Mouse (Mus musculus) liver, embryonic 15.5 days (tissue): ENCODE data around the gene Tbc1d30. TPM values are rescaled to one million over a fixed set of nuclear protein-coding genes. Genes with fewer than 3 reads are reported as not detected.
"Not testable (repeated sequence)": the region's sequence is repeated elsewhere in the genome, so short reads cannot be mapped to it uniquely, and the experiment has no call there.

Experiments
- ATAC-seq: fragments of 200-750 bp; cut with Nextera tagmentation; 2 replicates; pipeline ENCODE4 v1.8.0; 2017; ENCODE audit warnings: moderate number of reproducible peaks, mild to moderate bottlenecking, moderate library complexity; ENCODE audit not compliant: insufficient read depth
- H3K27ac ChIP-seq: fragments of 300-500 bp; sonication (generic); replicated peaks from 2 replicates; pipeline ENCODE4 v1.5.1; 2015; ENCODE audit warnings: mild to moderate bottlenecking, inconsistent platforms
- H3K27me3 ChIP-seq: fragments of 300-500 bp; sonication (generic); 2 replicates; pipeline ENCODE4 v1.6.1; 2015; ENCODE audit warnings: mild to moderate bottlenecking, inconsistent platforms
- H3K36me3 ChIP-seq: fragments of 300-500 bp; sonication (generic); replicated peaks from 2 replicates; pipeline ENCODE4 v1.6.1; 2015; ENCODE audit warnings: moderate library complexity, mild to moderate bottlenecking, inconsistent platforms
- H3K4me1 ChIP-seq: fragments of 300-500 bp; sonication (generic); replicated peaks from 2 replicates; pipeline ENCODE4 v1.6.1; 2015; ENCODE audit warnings: inconsistent platforms
- H3K4me2 ChIP-seq: fragments of 300-500 bp; sonication (generic); 2 replicates; pipeline ENCODE4 v1.6.1; 2015; ENCODE audit warnings: moderate library complexity, mild to moderate bottlenecking, inconsistent platforms
- H3K4me3 ChIP-seq: fragments of 300-500 bp; sonication (generic); replicated peaks from 2 replicates; pipeline ENCODE4 v1.5.1; 2015; ENCODE audit warnings: mild to moderate bottlenecking, inconsistent platforms
- H3K9ac ChIP-seq: fragments of 300-500 bp; sonication (generic); 2 replicates; pipeline ENCODE4 v1.6.1; 2015; ENCODE audit warnings: moderate library complexity, mild to moderate bottlenecking, inconsistent platforms
- H3K9me3 ChIP-seq: fragments of 300-500 bp; sonication (generic); replicated peaks from 2 replicates; pipeline ENCODE4 v1.6.1; 2016; ENCODE audit warnings: inconsistent platforms
- WGBS: fragments of 180-500 bp; shearing (Covaris S2); methylation state at CpG from one replicate; pipeline ENCODE4 v1.1.7; 2015; ENCODE audit warnings: mixed read lengths; ENCODE audit not compliant: insufficient replicate concordance; 5-methylcytosine and 5-hydroxymethylcytosine counted together
- polyA plus RNA-seq: library from polyadenylated mRNA; unstranded; fragments of >200 nt; fragmentation: Nextera tagmentation; extraction: Ambion mirVana; gene quantifications from 2 replicates; pipeline ENCODE4 v1.2.1, GENCODE M21; 2015

Tbc1d30 gene
- polyA plus RNA-seq, 1 experiment from 2014 or later = 0.31 TPM

DNA sequence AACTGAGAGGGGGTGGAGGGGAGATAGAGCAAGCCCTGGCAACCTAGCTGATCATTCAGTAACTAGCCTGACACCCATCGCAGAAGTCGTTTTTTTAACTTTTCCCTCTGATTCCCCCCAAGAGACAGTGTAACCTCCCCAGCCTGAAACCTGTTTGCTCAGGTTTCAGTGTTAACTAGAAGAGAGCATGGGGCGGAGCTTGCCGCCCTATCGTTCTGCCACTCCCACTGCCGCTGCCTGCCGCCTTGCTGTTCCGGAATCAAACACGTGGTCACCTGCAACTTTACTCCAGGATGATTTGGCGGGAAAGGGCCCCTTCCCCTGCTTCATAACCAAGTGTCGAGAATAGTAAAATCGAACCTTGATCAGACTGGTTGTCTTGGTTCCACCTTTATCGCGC, 14.5 kb downstream of the Tbc1d30 start:
- not testable (repeated sequence) for H3K27me3 ChIP-seq, H3K36me3 ChIP-seq, H3K4me2 ChIP-seq, ATAC-seq, H3K4me3 ChIP-seq, H3K4me1 ChIP-seq, H3K27ac ChIP-seq, H3K9ac ChIP-seq, H3K9me3 ChIP-seq
- 66% methylated on average over 14 of the region's 14 CpGs for WGBS

DNA sequence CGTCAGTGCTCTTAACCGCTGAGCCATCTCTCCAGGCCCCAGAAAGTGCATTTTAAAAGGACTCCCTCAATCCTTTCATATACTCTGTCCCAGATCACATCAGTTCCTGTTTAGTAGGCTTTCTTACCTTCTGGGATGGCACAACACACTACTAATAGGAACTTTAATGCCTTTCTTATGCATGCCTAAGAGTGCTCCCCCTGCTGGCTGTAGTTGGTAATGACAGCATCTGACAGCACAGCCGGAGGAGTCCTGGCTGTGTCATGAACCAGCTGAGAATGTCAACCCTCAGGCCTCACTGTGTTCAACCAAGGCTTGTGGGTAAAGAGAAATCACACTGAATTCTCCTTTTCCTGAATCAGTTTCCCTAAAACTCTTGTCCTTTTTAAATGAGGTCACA, 16.5 kb downstream of the Tbc1d30 start:
- H3K27ac ChIP-seq = no peak overlapping the region
- no peaks in the 10 kb centered on the region for H3K27me3 ChIP-seq
- WGBS = 70% methylated on average over 3 of the region's 3 CpGs
- H3K9me3 ChIP-seq = no peaks in the 10 kb centered on the region
- H3K36me3 ChIP-seq = no peaks in the 10 kb centered on the region
- H3K4me3 ChIP-seq = no peak overlapping the region
- no peak for ATAC-seq
- no peaks in the 10 kb centered on the region for H3K4me1 ChIP-seq
- no peak overlapping the region for H3K9ac ChIP-seq
- no peak overlapping the region for H3K4me2 ChIP-seq

DNA sequence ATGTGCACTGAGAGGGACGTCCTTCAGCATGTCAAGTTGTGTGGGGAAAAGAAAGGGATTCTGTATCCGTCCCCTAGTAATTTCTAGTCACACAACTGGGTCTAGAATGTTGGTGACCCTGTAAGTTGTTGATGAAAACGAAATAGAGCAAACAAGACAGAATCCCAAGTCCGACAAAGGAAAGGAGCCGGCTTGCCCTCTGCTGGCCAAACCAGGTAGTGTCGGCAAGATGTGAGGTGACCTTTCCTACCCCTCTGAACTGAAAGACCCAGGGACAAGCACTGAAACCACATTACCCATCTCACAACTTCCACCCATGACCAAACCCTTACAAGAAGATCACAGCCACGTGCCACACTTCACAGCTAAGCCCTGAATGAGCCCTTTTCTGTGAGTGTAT, 20.1 kb downstream of the Tbc1d30 start:
- Histone ChIP-seq H3K36me3 (no peaks in the 10 kb centered on the region), H3K27me3 (no peaks in the 10 kb centered on the region), H3K4me1 (no peaks in the 10 kb centered on the region), H3K27ac (no peak overlapping the region), H3K9me3 (no peaks in the 10 kb centered on the region; the same call in 1 of the 2 replicates), H3K4me3 (no peak overlapping the region), H3K4me2 (no peak overlapping the region), H3K9ac (no peak overlapping the region)
- 7% methylated on average over 7 of the region's 7 CpGs for WGBS
- no peak for ATAC-seq

DNA sequence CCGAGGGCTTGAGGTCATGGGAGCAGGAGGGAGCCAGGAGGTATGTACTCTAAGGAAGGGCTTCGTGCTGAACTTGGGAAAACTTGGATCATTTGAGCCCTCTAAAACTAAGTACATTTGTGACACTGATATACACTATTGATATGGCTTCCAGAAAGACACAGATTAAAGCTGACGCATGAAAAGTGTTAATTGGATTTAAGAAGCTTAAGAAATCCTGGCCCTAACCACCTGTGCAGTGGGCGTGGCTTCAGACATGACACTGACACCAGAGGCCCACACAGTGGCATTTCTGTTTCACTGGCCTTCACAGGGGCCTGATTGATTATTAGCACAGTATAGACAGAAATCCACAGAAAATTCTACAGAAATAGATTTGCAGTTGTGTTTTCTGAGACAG, 21.5 kb downstream of the Tbc1d30 start:
- H3K4me3 ChIP-seq = no peak overlapping the region
- no peak for ATAC-seq
- H3K4me1 ChIP-seq = no peaks in the 10 kb centered on the region
- no peaks in the 10 kb centered on the region; the same call in 1 of the 2 replicates for H3K9me3 ChIP-seq
- H3K27ac ChIP-seq = no peak overlapping the region
- H3K36me3 ChIP-seq = no peaks in the 10 kb centered on the region
- H3K9ac ChIP-seq = no peak overlapping the region
- 59% methylated on average over 4 of the region's 4 CpGs for WGBS
- no peaks in the 10 kb centered on the region for H3K27me3 ChIP-seq
- H3K4me2 ChIP-seq = no peak overlapping the region

DNA sequence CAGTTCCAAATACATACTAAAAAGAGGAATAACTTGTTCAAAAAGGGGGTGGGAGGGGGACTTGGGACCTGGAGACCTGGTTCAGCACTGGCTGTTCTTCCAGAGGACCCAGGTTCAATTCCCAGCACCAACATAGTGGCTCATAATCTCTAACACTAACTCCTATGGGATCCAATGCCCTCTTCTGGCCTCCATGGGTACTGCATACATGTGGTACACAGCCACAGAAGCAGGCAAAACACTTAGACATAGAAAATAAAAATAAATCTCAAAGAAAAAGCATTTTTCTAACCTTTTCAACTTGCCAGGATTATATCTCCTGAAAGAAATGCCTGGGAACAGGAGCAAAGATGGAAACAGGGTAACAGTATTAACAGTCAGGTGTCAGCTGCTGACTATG, 24.9 kb downstream of the Tbc1d30 start:
- no peak overlapping the region for H3K9ac ChIP-seq
- H3K27ac ChIP-seq = no peak overlapping the region
- no peaks in the 10 kb centered on the region for H3K36me3 ChIP-seq
- no peak overlapping the region for H3K4me3 ChIP-seq
- no peaks in the 10 kb centered on the region; the same call in 1 of the 2 replicates for H3K9me3 ChIP-seq
- no peak for ATAC-seq
- H3K4me1 ChIP-seq = no peaks in the 10 kb centered on the region
- H3K27me3 ChIP-seq = no peaks in the 10 kb centered on the region
- H3K4me2 ChIP-seq = no peak overlapping the region

DNA sequence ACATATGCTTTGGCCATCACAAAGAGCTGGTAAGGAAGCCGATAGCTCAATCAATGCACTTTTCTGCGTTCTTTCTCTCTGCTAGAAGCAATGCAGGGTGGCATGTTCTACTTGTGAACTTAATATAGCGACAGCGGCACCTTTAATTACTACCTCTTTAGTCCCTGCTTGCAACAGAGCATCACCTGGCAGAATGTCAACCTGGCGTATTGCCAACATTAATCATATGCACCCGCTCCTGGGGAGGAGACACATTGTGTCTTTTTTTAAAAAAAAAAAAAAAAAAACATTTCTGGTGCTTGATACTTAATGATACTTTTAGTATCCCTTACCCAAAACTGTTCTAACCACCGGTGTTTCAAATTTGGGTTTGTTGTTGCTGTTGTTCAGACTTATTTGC, 27.6 kb downstream of the Tbc1d30 start:
- 75% methylated on average over 7 of the region's 7 CpGs for WGBS
- Histone ChIP-seq H3K9me3 (no peaks in the 10 kb centered on the region; the same call in 1 of the 2 replicates), H3K27ac (no peak overlapping the region), H3K9ac (no peak overlapping the region), H3K4me3 (no peak overlapping the region), H3K4me1 (no peaks in the 10 kb centered on the region), H3K4me2 (no peak overlapping the region), H3K27me3 (no peaks in the 10 kb centered on the region), H3K36me3 (no peaks in the 10 kb centered on the region)
- no peak for ATAC-seq

DNA sequence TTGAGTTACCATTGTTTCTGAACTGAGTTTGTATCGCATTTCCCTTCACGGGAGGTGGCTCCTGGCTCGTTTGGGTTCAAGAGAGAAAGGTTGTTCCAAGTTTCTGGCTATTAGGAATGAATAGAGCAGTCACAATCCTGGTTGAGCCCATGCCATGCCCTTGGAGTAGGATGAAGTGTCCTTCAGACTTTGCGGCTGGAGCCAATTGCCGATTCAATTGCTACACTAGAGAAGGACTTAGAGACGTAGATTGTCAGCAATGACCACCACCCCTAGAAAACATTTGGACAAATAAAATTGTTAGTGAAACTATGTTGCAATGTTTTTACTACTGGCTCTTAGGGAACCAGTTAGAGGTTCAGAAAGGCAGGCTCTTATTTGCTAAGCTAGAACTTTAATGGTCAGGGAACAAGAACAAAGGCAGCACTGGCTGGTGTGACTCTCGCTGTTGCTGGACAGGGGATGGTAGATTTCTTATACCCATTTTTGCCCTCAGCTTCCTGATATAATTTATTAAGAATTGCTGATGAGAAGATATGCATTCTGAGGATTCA, 32.6 kb downstream of the Tbc1d30 start:
- 64% methylated on average over 7 of the region's 7 CpGs for WGBS

DNA sequence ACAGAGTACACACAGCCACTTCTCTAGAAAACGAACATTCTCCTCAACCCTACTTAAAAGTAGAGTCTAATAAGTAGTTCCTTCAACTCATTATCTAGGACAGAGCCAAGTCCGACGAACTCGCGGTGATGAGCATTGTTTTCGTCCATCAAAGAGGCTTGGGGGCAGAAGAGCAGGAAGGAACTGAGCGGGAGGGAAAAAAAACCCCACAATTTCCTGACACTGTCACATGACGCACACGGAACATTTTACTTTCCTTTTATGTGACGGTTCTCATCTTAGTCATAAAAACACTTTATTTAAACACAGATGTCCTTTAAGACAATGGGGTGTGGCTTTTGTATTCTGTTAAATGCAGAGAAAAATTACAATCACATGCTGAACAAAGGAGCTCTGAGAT, 34.7 kb downstream of the Tbc1d30 start:
- Histone ChIP-seq H3K36me3 (no peaks in the 10 kb centered on the region), H3K4me3 (no peak overlapping the region), H3K27ac (no peak overlapping the region), H3K9ac (no peak overlapping the region), H3K4me1 (no peaks in the 10 kb centered on the region), H3K4me2 (no peak overlapping the region), H3K27me3 (peaks cover 46% of the 10 kb centered on the region), H3K9me3 (no peaks in the 10 kb centered on the region)
- WGBS = 40% methylated on average over 10 of the region's 10 CpGs
- ATAC-seq = no peak

More for the DNA sequence above, 32.6 kb downstream of the Tbc1d30 start:
- no peak overlapping the region for H3K4me3 ChIP-seq
- no peak for ATAC-seq
- no peak overlapping the region for H3K4me2 ChIP-seq
- H3K9me3 ChIP-seq = no peaks in the 10 kb centered on the region
- no peak overlapping the region for H3K27ac ChIP-seq
- peaks cover 25% of the 10 kb centered on the region for H3K27me3 ChIP-seq
- H3K36me3 ChIP-seq = no peaks in the 10 kb centered on the region
- no peaks in the 10 kb centered on the region for H3K4me1 ChIP-seq
- no peak overlapping the region for H3K9ac ChIP-seq

DNA sequence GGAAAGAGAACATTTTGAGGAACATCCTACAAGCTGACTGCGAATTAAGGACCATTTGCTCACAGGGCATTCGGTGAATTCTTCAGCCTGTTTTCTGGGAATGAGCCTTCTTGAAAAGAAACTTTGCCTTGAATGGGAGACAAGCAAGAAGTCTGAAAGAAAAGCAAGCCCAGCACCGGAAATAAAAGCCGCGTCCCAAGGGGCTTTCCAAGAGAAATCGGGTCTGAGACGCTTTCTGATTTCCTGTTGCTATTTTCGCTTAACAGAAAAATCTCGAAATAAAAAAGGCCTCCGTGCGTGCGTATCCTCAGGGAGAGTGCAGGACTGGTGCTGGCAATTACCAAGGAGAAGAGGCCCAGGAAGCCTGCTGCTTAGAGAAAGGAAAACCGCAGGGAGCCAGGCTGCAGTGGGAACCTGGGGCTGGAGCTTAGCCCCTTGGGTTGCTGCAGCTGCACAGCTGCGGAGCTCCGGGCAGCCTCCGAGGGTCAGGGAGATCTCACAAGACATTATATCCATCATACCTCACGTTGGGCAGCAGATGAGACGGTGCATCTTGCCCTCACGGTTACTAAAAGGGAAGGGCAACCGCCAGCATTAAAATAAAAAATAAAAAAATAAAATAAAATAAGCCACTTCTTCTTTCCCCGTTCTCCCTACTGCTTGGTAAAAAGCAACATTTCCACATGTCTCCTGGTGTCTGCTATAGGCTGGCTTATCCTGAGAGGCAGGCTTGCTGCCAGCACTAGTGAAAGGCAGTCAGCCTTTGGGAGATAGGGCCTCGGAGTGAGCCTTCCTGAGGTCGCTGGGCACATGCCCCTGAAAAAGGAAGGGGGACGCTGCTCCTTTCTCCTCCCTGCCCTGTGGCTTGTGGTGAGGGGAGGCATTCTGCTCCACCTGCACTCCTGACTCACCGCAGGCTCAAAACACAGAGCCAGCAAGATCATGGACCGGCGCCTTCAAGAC, 35.5 kb downstream of the Tbc1d30 start:
- Histone ChIP-seq H3K9ac (no peak overlapping the region), H3K27me3 (peaks cover 54% of the 10 kb centered on the region), H3K4me3 (no peak overlapping the region), H3K9me3 (no peaks in the 10 kb centered on the region), H3K4me1 (peaks cover 2% of the 10 kb centered on the region), H3K36me3 (no peaks in the 10 kb centered on the region), H3K27ac (no peak overlapping the region), H3K4me2 (no peak overlapping the region; the same call in 1 of the 2 replicates)
- ATAC-seq = no peak
- 19% methylated on average over 27 of the region's 27 CpGs for WGBS

DNA sequence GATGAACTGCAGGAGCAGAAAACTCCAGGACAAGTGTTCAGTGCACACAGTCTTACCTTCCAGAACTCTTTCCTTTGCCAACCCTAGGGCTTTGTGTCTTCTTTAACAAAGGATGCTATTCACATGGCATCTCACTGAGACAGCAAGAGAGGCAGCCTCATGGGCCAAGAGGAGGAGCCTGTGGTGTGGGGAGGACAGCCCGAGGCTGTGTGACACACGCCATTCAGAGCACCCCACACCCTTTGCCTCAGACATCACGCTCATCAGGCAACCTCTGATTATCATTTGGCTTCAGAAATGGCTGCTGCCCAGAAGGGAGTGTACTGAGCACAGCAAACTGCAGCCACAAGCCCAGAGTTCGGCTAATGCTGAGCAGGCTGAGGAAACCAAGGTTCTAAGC, 36.9 kb downstream of the Tbc1d30 start:
- no peak overlapping the region for H3K9ac ChIP-seq
- H3K36me3 ChIP-seq = no peaks in the 10 kb centered on the region
- H3K4me3 ChIP-seq = no peak overlapping the region
- H3K9me3 ChIP-seq = no peaks in the 10 kb centered on the region
- no peak for ATAC-seq
- no peak overlapping the region for H3K4me2 ChIP-seq
- H3K27ac ChIP-seq = no peak overlapping the region
- H3K4me1 ChIP-seq = peaks cover 11% of the 10 kb centered on the region
- 51% methylated on average over 4 of the region's 4 CpGs for WGBS
- peaks cover 68% of the 10 kb centered on the region for H3K27me3 ChIP-seq

DNA sequence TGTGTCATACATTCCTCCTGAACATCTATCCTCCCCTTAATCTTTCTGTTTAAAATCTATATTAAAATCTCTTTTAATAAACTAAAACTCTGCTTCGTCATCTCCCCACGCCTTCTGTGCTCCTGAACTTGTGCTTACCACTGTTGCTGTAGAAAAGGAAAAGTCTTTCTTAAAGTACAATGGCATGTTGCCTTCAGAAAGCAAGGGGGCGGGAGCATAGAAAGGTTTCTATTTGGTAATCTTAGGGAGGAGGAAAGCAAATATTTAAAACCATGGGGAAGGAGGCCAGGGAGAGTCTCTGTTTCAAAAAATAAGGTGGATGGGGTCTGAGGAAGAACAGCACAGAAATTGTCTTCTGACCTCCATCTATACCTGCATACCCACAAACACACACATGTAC, 38.0 kb downstream of the Tbc1d30 start:
- Histone ChIP-seq H3K4me2 (no peak overlapping the region), H3K9ac (no peak overlapping the region), H3K4me3 (no peak overlapping the region), H3K4me1 (peaks cover 11% of the 10 kb centered on the region), H3K36me3 (no peaks in the 10 kb centered on the region), H3K27me3 (peaks cover 80% of the 10 kb centered on the region), H3K9me3 (no peaks in the 10 kb centered on the region), H3K27ac (no peak overlapping the region)
- ATAC-seq = no peak
- WGBS = 51% methylated on average over 3 of the region's 3 CpGs
